Mouse (Mus musculus): ENCODE measurements around the gene Usp9x.

- TF ChIP-seq CTCF (IDR thresholded peaks at IDR 0.05; ENCODE audit: low read depth) (no peak), EP300 (IDR thresholded peaks at IDR 0.05; ENCODE audit: low read depth) (no peak)
Measured at GRCm38 (mm10) chrX:13025286-13025685, 46.0 kb upstream of the Usp9x start.

Data from liver, postnatal 0 days (tissue).